Mouse (Mus musculus): ENCODE results near the gene Klf3.

Gene Klf3

DNA sequence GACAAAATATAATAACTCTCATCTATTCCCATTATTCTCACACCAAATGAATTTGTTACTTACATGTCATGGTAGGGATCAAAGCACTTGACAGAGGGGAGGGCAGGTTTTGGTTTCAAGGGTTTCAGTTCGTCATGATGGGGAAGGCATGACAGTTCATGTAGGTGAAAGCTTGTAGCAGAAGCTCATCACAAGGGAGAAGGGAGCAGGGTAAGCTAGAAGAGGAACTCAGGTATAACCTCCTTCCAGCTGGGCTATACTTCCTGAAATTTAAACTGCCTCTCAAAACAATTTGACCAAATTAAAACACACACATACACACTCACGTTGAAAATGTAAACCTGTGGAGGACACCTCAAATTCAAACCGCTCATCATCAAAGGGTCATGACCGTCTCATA is 32.1 kb downstream of the Klf3 start:
- DNase-seq (ENCODE audit: low spot score), result no peak

DNA sequence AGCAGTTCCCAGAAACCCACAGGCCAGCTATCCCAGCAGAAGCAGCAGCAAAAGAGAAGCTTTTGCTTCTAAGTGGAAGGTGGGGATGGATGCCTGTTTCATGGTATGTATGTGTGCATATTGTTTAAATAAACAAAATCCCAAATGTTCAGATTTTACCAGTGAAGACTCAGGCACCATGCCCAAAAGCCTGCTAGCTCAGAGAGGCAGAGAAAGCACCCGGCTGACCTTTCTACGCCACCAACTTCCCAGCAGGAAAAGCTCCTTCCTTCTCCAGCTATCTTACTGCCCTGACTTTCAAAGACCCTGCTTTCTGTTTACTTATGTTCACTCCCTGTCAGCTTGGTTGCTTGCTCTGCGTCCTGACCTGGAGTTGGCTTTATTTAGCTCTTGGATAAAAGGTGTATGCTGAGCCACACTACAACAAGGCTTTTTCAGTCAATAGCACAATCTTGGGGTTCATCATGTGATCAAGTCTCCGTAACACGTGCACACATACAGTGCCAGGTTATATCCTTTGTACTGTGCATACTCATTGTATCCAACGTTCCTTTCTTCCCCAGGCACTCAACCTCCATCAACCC is 35.9 kb downstream of the Klf3 start:
- DNase-seq (ENCODE audit: low spot score), result no peak

DNA sequence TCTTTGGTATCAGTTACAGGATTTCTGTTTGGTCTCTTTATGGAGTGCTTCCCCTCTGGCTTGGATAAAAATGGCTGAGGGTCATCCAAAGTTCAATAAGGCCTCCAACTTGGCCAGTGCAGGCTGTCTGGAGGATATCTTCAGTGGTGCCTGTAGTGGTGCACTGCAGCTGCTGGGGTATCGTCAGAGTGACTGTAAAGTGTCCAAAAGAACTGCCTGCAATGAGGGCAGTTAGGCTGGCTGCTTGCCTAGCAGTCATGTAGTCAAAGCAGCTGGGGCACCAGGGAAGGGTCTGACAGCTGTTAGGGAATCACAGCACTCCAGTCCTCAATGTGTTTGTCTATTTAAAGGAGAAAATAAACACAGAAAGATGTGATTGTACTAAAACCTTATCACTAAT is 36.9 kb downstream of the Klf3 start:
- DNase-seq (ENCODE audit: low spot score), result no peak

DNA sequence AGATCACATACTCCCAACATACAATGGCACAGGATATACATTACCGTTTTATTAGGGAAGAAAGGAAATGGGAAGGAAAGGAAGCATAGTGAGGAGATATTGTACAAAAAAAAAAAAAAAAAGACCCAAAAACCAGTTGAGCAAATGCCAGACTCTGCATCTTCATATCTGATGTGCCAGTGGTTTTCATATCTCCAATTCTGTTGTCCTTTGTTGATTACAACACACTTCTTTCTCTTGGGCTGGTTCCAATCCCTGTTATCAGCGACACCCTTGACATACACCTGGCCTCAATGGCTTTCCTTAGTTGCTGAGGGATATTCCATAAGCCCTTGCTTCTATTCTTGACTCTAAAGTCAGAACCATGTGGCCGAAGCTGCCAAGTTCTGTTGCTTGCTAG is 41.4 kb downstream of the Klf3 start:
- DNase-seq (ENCODE audit: low spot score), result no peak

DNA sequence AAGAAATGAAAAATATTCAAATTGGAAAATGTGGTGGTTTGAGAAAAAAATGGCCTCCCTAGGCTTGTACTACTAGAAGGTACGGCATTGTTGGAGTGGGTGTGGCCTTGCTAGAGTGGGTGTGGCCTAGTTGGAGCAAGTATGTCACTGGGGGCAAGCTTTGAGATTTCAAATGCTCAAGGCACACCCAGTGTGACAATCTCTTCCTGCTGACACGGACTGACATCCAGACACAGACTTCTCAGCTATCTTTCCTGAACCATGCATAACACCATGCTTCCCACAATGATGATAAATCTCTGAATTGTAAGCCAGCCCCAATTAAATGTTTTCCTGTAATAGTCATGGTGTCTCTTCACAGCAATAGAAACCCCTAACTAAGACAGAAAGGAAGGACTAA is 44.1 kb downstream of the Klf3 start:
- DNase-seq (ENCODE audit: low spot score), result no peak

DNA sequence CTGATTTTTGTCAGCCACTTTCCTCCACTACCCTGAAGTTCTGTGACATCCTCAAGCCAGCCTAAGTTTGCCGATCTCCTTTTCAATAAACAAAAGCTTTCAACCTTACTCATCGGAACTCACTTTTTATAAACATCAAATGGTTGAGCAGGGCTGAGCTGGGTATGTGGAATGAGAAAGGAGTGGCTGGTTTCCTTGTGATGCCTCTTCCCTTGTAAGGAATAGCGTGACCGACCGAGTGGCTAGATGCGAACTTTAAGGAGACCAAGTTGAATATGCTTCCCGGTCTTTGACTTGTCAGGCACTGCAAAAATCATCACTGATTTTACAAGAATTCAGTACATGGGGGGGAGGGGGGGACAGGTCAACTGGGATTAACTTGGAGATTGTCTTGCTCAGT is 46.7 kb downstream of the Klf3 start:
- DNase-seq (ENCODE audit: low spot score), result no peak

DNA sequence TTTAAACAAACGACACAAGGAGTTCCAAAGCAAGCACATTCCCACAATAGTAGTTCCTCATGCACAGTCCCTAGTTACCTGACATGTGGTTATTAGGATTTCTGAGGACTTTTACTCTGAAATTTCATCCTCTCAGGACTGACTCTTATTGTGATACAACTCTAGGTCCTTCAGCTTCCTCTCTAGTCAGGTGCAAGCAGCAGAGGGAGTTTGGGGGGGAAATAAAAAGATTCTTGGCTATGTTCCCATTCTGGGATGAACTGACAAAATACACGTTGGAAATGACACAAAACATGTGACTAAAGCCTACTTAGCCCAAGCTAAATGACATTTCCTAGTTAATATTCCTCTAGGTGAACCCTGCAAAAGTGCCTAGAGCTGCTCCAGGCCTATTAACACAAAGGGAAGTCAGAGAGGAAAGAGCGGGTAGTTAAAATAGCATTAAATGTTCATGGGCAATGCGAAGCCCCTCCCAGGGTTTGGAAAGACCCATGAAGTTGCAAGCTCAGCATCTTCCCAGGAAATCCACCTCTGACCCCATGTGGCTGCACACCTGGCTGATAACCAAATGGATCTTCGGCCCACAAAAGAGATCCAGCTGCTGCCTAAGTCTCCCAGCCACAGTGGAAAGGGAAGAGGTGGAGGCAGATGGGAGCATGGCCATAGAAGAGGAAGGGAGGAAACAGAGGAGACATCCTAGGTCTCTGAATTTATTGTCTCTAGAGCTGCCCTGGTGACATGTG is 49.6 kb downstream of the Klf3 start:
- no peak for DNase-seq (ENCODE audit: low spot score)

DNA sequence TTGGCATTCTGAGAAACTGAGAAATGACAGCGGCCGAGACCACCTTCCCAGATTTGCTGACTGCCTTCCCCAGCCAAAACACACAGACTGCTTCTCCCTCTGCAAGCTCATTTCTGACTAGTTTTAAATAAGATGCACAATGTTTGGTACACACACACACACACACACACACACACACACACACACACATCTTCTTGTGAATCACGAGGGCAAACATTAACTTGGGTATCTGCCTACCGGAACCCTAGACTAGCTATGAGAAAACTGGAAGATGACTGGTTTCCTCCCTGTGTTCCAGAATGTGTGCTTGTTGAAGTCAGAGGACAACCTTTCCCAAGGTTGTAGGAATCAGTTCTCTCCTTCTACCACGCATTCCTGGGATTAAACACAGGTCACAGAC is 50.2 kb downstream of the Klf3 start:
- no peak for DNase-seq (ENCODE audit: low spot score)

DNA sequence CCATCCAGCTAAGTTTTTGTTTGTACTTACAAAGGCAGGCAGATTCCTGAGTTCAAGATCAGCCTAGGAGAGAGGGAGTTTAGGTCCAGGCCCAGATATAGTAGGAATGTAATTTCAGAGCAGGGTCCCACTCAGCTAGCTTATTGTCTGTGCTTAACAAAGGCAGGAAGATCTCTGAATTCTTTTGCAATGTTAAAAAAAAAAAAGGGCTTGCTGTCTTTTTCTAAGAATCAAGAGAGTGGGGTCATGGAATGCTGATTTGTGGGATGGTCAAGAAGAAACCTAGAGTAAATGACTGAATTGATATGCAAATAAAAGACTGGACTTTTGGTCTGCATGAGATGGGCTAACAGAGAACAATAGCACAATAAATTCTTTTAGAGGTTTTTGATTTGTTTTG is 52.0 kb downstream of the Klf3 start:
- no peak for DNase-seq (ENCODE audit: low spot score)

DNA sequence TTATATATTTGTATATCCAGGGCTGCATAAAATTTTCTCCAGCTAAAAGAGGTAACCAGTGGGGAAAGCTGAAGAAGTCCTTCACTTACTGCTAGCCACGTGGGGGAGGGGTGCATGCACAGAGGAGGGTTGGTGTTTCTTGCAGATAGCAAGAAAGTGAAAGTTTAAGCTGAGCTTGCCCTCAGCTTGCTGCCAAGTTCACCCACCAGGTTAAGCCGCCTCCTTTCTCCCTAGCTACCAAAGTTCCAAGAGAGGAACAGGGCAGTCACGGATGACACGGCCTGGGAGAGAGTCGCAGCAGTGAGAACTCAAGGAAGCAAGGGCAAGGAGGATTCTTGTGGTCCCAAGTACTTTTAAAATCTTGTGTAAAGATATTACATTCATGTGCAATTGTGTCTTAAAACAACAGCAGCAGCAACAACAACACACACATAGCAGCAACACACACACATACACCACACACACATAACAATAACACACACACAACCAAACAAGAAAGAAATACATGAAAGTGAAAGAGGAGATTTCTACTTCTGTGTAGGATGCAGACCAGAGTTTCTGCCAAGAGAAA is 57.8 kb downstream of the Klf3 start:
- DNase-seq (ENCODE audit: low spot score), result no peak

DNA sequence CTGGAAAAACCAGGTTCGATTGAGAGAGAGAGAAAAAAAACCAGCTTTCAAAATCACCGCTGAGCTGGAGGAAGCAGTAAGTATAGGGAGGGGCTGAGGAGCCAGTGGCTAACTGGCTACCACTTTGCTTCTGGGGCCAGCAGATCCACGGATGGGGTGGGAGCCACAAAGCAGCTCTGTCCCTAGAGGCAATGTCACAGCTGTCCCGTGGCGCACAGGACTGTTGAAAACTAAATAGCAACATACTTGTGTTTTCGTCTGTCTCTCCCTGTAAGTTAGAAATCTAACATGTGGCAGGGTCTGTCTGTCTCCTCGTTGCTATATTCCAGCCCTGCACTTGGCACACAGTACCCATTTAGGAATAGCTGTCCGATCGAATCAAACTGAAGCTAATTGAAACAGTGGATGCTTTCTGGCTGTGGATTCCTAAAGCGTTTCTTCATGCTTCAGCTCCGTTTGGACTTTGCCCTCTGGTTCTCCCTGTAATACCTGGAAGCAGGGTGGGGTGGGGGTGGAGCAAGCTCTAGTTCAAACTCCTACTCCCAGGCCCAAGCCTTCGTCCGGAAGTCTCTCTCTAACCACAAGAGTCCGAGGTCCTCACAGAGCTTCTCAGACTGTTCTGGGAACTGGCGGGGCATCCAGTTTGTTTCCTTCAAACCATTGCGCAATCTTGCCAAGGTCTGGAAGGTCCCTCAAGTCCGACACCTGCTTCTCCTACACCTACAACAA is 58.4 kb downstream of the Klf3 start:
- DNase-seq (ENCODE audit: low spot score), result no peak

DNA sequence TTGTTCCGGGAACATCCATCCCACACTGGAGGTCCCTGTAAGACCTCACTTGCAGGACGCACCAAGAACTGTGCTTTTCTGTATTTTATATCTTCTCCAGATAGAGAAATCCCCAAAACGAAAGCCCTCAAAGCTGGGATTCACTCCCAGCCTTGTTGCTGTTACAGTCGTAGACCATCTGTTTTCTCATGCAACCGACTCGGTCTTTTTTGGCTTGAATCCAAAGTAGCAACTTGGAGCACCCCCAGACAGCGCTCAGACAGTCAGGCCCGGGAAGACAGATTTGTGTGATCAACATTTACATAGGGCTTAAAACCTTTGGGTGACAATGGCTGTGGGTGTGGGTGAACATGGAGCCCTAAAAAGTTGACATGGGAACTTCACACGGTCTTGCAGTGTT is 59.1 kb downstream of the Klf3 start:
- no peak for DNase-seq (ENCODE audit: low spot score)

DNA sequence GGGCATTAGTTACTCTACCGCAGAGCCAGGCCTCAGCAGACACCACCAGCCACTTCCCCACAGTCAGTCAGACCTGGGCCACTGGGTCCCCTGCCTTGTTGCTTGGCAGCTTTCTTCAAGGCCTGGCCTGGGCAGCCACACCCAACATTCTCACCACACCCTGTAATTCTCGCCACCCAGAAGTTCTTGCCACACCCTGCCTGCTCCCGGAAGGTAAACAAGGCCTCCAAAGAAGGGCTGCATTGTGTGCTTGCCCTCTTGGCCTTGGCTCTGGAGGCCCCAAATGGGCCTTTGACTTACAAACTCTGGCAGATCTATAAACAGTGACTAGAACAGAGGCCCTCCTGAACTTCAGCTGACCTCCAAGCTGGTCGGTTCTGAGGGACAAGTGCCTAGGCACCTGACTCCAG is 61.5 kb downstream of the Klf3 start:
- no peak for DNase-seq (ENCODE audit: low spot score)

DNA sequence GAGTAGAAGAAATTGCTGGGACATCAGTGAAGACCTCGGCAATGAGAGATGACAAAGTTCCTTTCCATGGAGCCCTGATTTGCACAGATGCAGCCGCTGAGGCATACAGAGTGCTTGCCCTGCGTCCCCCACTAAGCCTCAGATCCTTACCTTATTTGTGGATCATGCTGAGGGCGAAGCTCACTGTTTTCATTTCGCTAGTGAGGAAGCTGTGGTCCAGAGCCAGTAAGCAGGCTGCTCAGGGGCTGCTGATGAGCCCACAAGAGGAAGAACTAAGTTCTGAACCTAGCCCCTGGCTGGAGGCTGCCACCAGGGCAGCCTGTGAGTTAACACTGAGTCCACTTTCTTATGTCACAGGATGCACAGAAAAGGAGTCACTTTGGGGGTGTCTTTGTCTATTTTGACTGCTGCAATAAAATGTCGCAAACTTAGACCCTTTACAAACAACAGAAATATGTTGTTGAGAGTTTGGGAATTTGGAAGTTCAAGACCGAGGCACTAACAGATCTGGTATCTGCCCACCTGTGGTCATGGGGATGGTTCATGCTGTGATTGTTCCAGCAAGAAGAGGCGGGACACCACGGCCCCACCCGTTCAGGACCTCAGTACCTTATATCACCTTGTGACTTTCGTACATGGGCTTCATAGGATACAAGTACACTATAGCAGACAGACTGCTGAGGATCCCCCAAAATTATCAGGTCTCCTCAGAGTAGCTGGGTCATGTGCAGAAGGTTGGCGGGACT is 62.2 kb downstream of the Klf3 start:
- no peak for DNase-seq (ENCODE audit: low spot score)

DNA sequence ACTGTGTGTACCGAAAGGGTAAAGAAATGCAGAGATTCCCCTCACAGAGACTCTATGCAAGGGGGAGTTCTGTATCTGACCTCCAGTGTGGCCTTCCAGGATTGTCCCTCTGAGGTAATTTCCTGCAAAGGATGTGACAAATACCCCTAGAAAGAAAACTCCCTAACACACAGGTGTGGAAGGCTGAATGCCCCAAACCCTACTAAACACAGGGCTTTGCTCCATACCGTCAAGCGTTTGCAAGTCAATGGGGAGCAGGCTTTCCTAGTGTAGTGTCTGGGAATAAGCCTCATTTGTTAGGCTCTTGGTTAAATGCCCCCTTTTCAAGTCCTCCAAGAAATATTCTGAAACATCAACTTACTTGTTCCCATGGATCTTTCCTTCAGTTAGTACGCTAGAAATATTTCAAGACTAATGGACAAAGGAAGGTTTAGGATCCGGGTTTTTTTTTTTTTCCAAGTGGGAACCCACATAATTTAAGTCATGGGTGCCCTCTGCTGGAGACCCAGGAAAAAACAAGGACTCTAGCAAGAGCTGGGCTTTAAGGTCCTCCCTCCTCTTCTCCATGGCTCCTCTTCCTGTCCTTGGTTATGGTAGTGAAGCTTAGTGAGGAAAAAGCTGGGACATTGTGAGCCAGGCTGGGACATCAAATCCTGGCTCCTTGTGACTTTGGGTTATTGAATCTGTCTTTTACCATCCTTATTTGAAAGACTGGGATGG is 63.3 kb downstream of the Klf3 start:
- DNase-seq (ENCODE audit: low spot score), result no peak

DNA sequence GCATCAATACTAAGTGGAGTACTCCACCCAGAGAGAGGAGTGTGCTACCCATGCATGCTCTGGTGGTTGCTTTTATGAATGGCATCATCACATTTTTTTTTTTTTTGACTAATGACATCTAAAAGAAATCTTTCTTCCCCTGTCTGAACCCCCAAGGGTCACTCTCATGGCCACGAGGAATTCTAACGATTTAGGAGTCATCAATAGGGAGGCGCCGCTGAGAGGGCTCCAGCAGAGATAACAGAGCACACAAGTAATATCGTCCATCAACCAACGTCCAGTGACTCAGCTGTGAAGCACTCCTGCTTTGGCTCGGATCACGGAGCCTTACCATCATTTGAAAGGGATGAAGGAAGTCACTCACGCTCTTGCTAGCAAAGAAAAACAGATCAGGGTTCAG is 63.9 kb downstream of the Klf3 start:
- DNase-seq (ENCODE audit: low spot score), result no peak

DNA sequence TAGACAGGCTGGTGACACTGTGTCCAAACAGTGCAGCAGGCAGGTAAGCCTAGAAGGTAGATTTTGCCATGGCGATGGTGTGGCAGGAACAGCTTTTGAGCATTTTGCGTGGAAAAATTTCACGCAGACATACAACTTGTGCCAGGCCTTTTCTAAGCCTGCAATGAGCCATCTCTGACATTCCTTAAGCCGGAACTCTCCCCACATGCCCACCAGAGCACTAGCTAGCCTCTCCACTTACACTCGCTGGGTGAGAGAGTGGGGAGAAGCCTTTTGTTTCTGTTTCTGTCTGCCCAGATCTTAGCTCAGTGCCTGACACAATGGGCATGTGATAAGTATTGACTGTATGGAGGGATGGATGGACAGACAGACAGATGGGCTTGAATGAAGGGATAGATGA is 64.4 kb downstream of the Klf3 start:
- DNase-seq (ENCODE audit: low spot score), result no peak

DNA sequence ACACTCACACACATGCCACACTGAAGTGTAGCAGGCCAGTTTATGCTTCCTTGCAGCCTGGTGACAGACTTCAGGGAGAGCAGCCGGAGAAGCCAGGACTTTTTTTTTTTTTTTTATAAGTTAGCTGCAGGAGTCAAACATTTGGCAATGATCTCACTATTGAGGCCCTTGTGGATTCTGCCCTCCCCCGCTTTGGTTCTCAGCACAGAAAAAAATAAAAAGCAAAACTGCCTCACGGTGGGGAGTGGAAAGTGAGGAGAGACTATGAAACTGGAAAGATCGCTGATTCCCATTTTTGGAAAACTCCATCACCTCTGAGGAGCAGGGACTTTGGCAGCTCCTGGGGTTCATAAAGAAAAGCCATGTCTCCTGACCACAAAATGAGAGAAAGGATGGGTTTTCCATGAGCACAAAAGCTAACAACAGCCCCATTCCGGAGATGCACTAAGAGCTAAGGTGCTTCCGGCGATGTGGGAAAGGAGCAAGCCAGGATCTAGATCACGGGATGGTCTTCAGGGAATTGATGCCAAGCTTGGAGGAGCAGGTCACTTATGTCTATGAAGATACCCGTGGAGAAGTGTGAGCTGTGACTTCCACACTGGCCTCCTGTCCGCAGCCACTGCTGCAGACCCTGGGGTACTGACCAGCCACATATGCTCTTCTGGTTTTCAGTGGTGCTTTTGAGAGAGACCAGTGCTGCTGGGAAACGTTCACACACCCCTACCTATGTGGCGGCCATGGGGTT is 73.1 kb downstream of the Klf3 start:
- DNase-seq (ENCODE audit: low spot score), result no peak

DNA sequence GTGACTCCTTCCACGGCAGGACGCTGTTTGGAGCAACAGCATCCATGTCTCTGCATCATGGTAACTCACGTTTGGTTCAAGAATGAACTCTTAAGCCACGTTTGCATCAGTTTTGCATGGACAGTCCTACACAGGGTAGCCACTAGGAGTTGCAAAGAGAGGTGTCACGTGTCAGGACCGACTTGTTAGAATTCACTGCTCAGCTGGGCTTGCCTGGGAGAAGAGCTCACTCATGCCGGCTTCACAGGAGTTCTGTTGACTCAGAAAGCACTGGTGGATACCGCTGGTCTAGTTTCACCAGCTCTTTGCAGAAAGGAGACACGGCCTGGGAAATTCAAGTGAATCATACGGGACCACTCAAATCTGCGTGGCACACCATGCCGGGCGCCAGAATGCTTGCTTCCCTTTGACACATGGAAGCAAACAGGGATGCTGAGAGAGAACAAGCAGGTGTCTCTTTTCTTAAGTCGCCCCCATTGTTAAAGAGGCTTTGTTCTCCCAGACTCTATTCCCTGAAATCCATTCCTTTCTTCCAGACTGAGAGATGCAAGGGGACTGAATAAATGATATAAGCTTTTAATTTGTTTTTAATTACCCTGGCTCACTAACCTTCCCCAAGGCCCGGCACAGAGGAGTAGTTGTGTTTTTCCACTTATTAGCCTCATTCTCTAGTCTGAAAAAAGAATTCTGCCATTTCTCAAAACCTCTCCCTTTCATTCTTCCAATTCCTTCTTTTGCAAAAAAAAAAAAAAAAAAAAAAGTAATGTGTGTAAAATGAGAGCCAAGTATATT is 74.2 kb downstream of the Klf3 start:
- DNase-seq (ENCODE audit: low spot score), result no peak

DNA sequence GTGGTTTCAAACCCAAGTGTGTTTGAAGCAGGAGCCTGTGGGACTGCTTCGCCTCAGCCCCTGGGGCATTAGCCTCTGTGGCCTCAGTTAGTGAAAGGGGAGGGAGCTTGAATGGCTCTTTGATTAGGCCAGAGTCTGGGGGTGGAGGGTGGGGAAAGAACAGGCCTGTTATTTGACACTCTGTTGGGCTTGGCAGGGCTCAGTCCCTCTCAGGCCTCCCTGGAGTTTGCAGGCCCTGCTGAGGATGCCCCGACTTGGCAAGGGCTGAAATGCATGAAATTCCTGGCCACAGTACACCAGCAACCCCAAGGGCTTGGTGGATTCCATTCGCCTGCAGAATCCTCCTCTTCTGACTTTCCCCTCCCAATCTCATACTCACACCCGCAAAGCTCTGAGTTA is 74.8 kb downstream of the Klf3 start:
- DNase-seq (ENCODE audit: low spot score), result no peak

Measured in ovary, postnatal 10 days (tissue).